Mouse (Mus musculus): ENCODE measurements around the gene Msh5.

DNA sequence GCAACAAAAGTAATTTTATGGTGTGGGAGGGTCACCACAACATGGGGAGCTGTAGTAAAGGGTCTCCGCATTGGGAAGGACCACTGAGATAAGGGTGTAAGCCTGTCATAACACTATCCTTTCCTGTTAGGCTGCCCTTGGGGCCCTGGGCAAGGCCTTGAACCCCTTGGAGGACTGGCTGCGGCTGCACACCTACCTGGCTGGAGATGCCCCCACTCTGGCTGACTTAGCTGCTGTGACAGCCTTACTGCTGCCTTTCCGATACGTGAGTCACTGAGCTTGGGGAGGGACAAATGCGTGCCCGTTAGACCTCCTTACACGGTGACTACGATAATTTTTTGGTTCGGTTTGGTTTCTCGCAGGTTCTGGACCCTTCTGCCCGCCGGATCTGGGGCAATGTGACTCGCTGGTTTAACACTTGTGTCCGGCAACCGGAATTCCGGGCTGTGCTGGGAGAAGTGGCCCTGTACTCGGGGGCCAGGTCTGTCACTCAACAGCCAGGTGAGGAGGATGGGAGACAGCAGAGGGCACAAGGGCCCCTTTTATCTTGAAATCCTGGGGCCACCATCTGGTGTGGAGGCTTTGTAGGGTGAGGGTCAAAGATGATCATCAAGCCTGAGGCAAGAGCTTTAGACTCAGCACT is 42.3 kb downstream of the Msh5 start:
- TF ChIP-seq ZC3H11A (IDR thresholded peaks at IDR 0.05; ENCODE audit: borderline replicate concordance, low read depth, low read length) (no peak), ZNF384 (IDR thresholded peaks at IDR 0.05; ENCODE audit: low read depth, low read length) (no peak), MAFK (IDR thresholded peaks at IDR 0.05; ENCODE audit: insufficient read depth, low read depth, low read length) (no peak), HCFC1 (IDR thresholded peaks at IDR 0.05; ENCODE audit: borderline replicate concordance, insufficient read depth, low read length) (no peak)
